Mouse (Mus musculus): ENCODE data around the gene Gse1. TPM values are rescaled to one million over a fixed set of nuclear protein-coding genes. Genes with fewer than 3 reads are reported as not detected.

The Gse1 gene
- polyA plus RNA-seq, 1 experiment from 2014 or later: 6.9 TPM

DNA sequence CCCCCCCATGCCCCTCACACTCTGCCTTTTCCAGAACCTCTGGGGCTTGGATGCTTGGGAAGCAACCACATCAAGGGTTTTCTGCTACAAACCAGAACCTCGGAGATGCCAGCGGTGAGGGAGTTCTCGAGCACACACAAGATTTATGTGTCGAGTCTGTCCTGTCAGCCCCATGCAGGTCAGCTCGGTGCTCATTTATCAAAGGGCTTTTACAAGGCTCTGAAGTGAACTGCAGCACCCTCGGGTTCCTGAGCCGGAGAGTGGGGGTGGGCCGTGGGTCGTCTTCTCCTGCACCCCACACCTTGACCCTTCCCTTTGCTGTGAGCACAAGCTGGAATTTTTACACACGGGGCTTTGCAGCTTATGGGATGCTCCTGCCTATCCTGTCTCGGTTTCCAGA is 5.7 kb upstream of the Gse1 start:
- no peaks in the 10 kb centered on the region for H3K9me3 ChIP-seq (replicated peaks; ENCODE audit: control insufficient read depth, low read length)
- no peaks in the 10 kb centered on the region for H3K27me3 ChIP-seq (ENCODE audit: control insufficient read depth, insufficient read depth, low read length)
- no peak overlapping the region for H3K4me2 ChIP-seq (ENCODE audit: low read depth, low read length)
- H3K36me3 ChIP-seq (ENCODE audit: control insufficient read depth, insufficient read depth, low read length): no peaks in the 10 kb centered on the region
- no peak overlapping the region for H3K27ac ChIP-seq (ENCODE audit: low read length)
- ATAC-seq (ENCODE audit: insufficient read depth, low FRiP score): no peak
- H3K9ac ChIP-seq (ENCODE audit: low read length): no peak overlapping the region
- H3K4me3 ChIP-seq (replicated peaks; ENCODE audit: low read length): no peak overlapping the region
- 38% methylated on average over 11 of the region's 11 CpGs for WGBS
- peaks cover 26% of the 10 kb centered on the region for H3K4me1 ChIP-seq (ENCODE audit: control insufficient read depth, insufficient read depth, low read length)

DNA sequence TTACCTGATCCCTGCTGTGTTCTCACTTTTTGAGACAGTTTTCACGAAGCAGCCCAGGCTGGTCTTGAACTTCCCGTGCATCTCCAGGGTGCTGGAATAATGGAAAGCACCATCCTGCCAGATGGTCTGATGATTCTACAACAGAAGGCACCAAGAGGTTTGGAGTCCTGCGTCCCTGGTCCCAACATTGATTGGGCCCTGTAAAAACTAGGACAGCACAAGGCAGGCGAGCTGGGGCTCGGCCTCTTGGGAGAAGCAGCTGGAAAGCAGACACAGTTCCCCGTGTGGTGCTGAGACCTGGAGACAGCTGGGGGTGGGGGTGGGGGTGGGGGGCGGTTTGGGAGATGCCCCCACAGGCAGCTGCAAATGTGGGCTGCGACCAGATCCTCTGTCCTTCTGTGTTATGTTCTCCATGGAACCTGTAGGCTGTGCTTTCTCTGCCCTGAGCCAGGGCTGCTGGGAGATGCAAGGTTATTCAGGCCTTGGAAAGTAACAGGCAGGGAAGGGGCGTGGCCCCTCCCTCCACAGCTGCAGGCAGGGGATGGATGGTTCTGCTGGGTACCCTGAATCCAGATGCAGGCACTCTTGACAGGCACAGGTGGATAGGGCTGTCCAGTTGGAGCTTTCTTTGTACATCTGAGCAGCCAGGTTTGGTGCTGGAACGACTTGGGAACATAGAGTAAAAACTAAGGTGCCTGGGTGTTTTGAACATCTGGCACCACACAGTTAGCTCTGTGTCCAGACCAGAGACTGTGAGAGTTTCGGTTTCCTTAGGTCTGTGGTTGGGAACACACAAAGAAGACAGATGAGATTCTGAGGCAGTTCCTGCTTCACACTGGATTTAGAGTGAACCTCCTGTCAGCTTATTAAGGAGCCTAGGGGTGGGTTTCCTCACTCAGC is 3.5 kb upstream of the Gse1 start:
- 48% methylated on average over 11 of the region's 11 CpGs for WGBS
- peaks cover 34% of the 10 kb centered on the region for H3K4me1 ChIP-seq (ENCODE audit: control insufficient read depth, insufficient read depth, low read length)
- 0 out of 2 replicates have a peak overlapping the region, but pooled peaks have one; percentile 23 for H3K9ac ChIP-seq (ENCODE audit: low read length)
- H3K27me3 ChIP-seq (ENCODE audit: control insufficient read depth, insufficient read depth, low read length): no peaks in the 10 kb centered on the region
- no peak overlapping the region for H3K4me2 ChIP-seq (ENCODE audit: low read depth, low read length)
- H3K9me3 ChIP-seq (replicated peaks; ENCODE audit: control insufficient read depth, low read length): no peaks in the 10 kb centered on the region
- ATAC-seq (ENCODE audit: insufficient read depth, low FRiP score): no peak
- H3K27ac ChIP-seq (ENCODE audit: low read length): peak overlapping the region; percentile 29; the same call in 1 of the 2 replicates
- no peak overlapping the region for H3K4me3 ChIP-seq (replicated peaks; ENCODE audit: low read length)
- H3K36me3 ChIP-seq (ENCODE audit: control insufficient read depth, insufficient read depth, low read length): no peaks in the 10 kb centered on the region

DNA sequence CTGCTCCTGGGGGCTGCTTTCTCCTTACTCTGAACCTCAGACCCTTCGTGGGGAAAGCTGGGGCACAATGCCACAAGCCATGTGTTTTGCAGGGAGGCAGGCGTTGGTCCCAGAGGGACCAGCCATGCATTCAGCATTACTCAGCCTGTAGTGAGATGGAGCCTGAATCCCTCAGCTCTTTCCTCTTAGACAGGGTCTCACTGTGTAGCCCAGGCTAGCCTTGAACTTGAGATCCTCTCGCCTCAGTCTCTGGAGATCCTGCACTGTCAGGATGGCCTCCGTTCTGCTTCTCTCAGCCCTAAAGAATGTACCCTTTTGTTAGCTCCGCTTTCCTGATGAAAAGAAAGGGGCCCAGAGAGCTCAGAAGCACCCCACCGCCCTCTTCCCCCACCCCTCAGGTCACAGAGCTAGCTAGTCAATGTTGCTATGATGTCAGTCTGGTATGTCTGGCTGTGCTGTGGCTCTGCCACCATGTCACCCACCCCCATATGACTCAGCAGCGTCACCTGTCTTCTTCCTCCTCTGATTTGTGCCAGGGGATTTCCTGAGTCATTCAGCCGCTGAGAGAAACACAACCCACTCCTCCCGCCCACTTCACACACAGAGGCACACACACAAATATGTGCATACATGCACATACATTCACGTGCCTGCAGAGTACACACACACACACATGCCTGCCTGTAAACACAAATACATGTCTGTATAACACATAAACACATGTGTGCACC is 2.7 kb upstream of the Gse1 start:
- no peak for ATAC-seq (ENCODE audit: insufficient read depth, low FRiP score)
- H3K4me2 ChIP-seq (ENCODE audit: low read depth, low read length): no peak overlapping the region
- no peaks in the 10 kb centered on the region for H3K36me3 ChIP-seq (ENCODE audit: control insufficient read depth, insufficient read depth, low read length)
- no peaks in the 10 kb centered on the region for H3K27me3 ChIP-seq (ENCODE audit: control insufficient read depth, insufficient read depth, low read length)
- H3K4me1 ChIP-seq (ENCODE audit: control insufficient read depth, insufficient read depth, low read length): peaks cover 40% of the 10 kb centered on the region
- WGBS: 48% methylated on average over 10 of the region's 10 CpGs
- 0 out of 2 replicates have a peak overlapping the region, but pooled peaks have one; percentile 23 for H3K9ac ChIP-seq (ENCODE audit: low read length)
- H3K27ac ChIP-seq (ENCODE audit: low read length): peak overlapping the region; percentile 29; the same call in 1 of the 2 replicates
- H3K9me3 ChIP-seq (replicated peaks; ENCODE audit: control insufficient read depth, low read length): no peaks in the 10 kb centered on the region
- H3K4me3 ChIP-seq (replicated peaks; ENCODE audit: low read length): no peak overlapping the region

DNA sequence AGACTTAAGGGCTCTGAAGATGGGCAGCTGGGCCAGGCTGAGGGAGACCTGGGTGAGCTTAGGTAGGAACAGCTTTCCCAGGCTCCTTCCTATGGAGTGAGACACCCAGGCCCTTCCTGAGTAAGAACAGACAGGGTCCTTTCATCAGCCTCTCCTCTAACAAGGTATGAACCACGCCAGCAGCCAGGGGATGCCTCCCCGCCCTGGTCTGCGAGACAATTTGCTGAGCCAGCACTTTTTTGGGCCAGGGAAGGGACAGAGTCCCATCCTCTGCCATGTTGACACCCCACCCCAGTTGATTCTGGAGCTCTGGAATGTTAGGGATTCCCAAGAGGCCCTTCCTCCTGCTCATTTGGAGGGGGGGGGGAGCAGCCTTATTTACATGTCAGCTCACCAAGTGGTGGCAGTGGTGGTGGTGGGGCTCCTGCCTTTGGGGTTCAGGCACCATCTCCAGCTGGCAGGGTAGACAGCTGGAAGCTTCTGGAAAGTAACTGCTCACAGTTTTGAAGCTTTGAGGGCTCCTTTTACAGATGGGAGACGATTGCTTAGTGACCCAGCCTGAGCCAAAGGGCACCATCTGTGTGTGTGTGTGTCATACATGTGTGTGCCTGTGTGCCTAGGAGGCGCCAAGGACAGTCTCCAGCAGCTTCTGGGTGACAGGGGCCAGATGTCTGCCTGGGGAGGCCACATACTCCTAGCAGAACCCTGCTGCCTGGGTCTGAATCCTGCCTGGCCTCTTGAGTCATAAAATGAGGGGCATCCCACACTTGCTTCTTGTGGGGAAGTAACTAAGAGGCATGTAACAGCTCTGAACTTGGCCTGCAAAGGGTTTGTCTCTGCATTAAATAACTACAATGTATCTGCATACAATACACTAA is 1.3 kb upstream of the Gse1 start:
- WGBS: 44% methylated on average over 5 of the region's 5 CpGs
- Histone ChIP-seq H3K4me1 (ENCODE audit: control insufficient read depth, insufficient read depth, low read length) (peaks cover 54% of the 10 kb centered on the region), H3K27me3 (ENCODE audit: control insufficient read depth, insufficient read depth, low read length) (no peaks in the 10 kb centered on the region), H3K4me2 (ENCODE audit: low read depth, low read length) (peak overlapping the region; percentile 92), H3K9ac (ENCODE audit: low read length) (peak overlapping the region; percentile 4; the same call in 1 of the 2 replicates), H3K27ac (ENCODE audit: low read length) (peak overlapping the region; percentile 82), H3K36me3 (ENCODE audit: control insufficient read depth, insufficient read depth, low read length) (no peaks in the 10 kb centered on the region), H3K9me3 (replicated peaks; ENCODE audit: control insufficient read depth, low read length) (no peaks in the 10 kb centered on the region), H3K4me3 (replicated peaks; ENCODE audit: low read length) (peak overlapping the region; percentile 63; the same call in 1 of the 2 replicates)
- no peak for ATAC-seq (ENCODE audit: insufficient read depth, low FRiP score)

DNA sequence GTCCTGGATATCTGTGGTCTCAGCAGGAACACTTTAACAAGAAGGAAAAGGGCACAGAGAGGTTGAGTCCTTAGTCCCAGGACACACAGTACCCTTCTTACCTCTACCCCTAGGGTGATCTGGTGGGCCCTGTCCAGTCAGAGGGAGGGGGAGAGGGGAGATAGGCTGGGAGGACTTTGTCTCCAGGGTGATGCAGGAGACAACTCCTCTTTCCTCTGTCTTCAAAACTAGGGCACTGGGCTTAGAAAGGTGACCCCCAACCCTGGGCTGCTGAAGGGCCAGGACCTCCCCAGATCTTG is 729 bp upstream of the Gse1 start:
- H3K27me3 ChIP-seq (ENCODE audit: control insufficient read depth, insufficient read depth, low read length): no peaks in the 10 kb centered on the region
- ATAC-seq (ENCODE audit: insufficient read depth, low FRiP score): no peak
- H3K4me3 ChIP-seq (replicated peaks; ENCODE audit: low read length): peak overlapping the region; percentile 63
- no peaks in the 10 kb centered on the region for H3K9me3 ChIP-seq (replicated peaks; ENCODE audit: control insufficient read depth, low read length)
- H3K36me3 ChIP-seq (ENCODE audit: control insufficient read depth, insufficient read depth, low read length): no peaks in the 10 kb centered on the region
- H3K9ac ChIP-seq (ENCODE audit: low read length): peak overlapping the region; percentile 69
- H3K4me2 ChIP-seq (ENCODE audit: low read depth, low read length): peak overlapping the region; percentile 92
- peaks cover 57% of the 10 kb centered on the region for H3K4me1 ChIP-seq (ENCODE audit: control insufficient read depth, insufficient read depth, low read length)
- peak overlapping the region; percentile 82 for H3K27ac ChIP-seq (ENCODE audit: low read length)

DNA sequence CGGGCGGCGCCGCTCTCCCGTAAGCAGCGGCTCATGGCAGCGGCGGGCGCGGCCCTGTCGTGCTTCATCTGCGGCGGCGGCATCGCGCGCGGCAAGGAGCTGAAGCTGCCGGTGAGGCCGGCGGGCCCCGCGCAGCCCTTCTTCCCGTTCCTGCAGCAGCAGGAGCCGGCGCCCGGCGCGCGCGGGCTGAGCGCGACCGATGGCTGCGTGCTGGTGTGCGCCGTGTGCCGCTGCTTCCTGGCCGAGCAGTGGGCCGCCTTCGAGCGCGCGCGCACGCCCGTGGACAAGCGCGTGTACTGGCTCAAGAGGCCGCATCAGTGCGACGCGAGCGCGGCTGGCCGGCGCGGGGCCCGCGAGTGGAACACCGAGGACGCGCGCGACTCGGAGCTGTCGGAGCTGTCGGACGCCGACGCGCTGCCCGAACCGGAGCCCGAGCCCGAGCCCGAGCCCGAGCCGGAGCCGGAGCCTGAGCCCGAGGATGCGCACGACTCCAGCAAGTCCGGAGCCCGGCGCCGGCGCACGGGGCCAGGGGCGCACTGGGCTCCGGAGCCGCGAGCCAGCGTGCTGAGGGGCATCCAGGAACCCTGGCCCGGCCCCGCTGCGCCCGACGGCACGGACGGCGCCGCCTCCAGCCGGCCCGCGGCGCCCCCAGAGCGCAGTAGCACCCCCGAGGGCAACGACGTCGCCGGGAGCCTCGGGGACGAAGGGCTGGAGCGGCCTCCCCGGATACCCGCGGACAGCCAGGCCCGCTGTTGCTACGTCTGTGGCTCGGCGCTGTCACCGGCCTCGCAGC is 721 bp downstream of the Gse1 start:
- H3K4me3 ChIP-seq (replicated peaks; ENCODE audit: low read length): peak overlapping the region; percentile 63
- no peaks in the 10 kb centered on the region for H3K9me3 ChIP-seq (replicated peaks; ENCODE audit: control insufficient read depth, low read length)
- H3K4me2 ChIP-seq (ENCODE audit: low read depth, low read length): peak overlapping the region; percentile 92
- no peaks in the 10 kb centered on the region for H3K36me3 ChIP-seq (ENCODE audit: control insufficient read depth, insufficient read depth, low read length)
- under 1% methylated on average over 121 of the region's 125 CpGs for WGBS
- no peaks in the 10 kb centered on the region for H3K27me3 ChIP-seq (ENCODE audit: control insufficient read depth, insufficient read depth, low read length)
- H3K9ac ChIP-seq (ENCODE audit: low read length): peak overlapping the region; percentile 78
- peaks cover 69% of the 10 kb centered on the region for H3K4me1 ChIP-seq (ENCODE audit: control insufficient read depth, insufficient read depth, low read length)
- ATAC-seq (ENCODE audit: insufficient read depth, low FRiP score): no peak; the same call in 1 of the 2 replicates
- H3K27ac ChIP-seq (ENCODE audit: low read length): peak overlapping the region; percentile 40; the same call in 1 of the 2 replicates

DNA sequence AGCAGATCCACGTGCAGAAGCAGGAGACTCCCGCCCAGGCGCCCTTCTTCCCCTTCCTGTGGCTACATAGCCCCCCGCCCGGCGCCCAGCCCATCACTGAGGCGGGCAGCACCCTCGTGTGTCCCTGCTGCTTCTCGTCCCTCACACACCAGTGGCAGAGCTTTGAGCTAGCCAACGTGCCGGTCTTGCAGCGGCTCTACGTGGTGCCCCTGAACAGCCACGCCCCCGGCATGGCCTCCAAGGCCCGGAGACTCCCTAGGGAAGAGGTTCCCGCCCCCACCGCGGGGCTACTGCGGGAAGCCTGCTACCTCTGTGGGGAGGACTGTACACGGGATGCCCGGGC is 1.3 kb downstream of the Gse1 start:
- under 1% methylated on average over 22 of the region's 22 CpGs for WGBS
- H3K4me2 ChIP-seq (ENCODE audit: low read depth, low read length): peak overlapping the region; percentile 92
- H3K27me3 ChIP-seq (ENCODE audit: control insufficient read depth, insufficient read depth, low read length): no peaks in the 10 kb centered on the region
- H3K4me3 ChIP-seq (replicated peaks; ENCODE audit: low read length): peak overlapping the region; percentile 63
- H3K4me1 ChIP-seq (ENCODE audit: control insufficient read depth, insufficient read depth, low read length): peaks cover 73% of the 10 kb centered on the region
- H3K27ac ChIP-seq (ENCODE audit: low read length): no peak overlapping the region
- H3K9me3 ChIP-seq (replicated peaks; ENCODE audit: control insufficient read depth, low read length): no peaks in the 10 kb centered on the region
- H3K9ac ChIP-seq (ENCODE audit: low read length): peak overlapping the region; percentile 78
- H3K36me3 ChIP-seq (ENCODE audit: control insufficient read depth, insufficient read depth, low read length): no peaks in the 10 kb centered on the region
- no peak for ATAC-seq (ENCODE audit: insufficient read depth, low FRiP score)

DNA sequence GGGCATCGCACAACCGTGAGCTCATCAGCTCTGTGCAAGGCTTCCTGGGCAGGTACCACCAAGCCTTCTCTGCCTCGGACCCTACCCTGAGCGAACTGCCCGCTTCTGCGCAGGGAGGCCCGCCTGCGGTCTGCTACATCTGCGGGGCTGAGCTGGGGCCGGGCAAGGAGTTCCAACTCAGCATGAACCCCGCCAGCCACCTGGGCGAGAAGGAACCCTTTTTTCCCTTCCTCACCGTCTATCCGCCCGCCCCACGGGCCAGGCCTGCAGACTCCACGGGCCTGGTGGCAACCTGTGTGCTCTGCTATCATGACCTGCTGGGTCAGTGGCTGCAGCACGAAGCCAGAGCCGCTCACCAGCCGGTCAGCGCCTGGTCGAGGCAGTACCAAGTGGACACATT is 1.8 kb downstream of the Gse1 start:
- whole genome bisulfite sequencing: 16% methylated on average over 22 of the region's 22 CpGs
- H3K4me1 ChIP-seq (ENCODE audit: control insufficient read depth, insufficient read depth, low read length): peaks cover 73% of the 10 kb centered on the region
- H3K9ac ChIP-seq (ENCODE audit: low read length): peak overlapping the region; percentile 78

More for the DNA sequence above, 1.8 kb downstream of the Gse1 start:
- H3K4me2 ChIP-seq (ENCODE audit: low read depth, low read length): peak overlapping the region; percentile 92
- no peak overlapping the region for H3K27ac ChIP-seq (ENCODE audit: low read length)
- peak overlapping the region; percentile 63 for H3K4me3 ChIP-seq (replicated peaks; ENCODE audit: low read length)
- no peak for ATAC-seq (ENCODE audit: insufficient read depth, low FRiP score)
- H3K36me3 ChIP-seq (ENCODE audit: control insufficient read depth, insufficient read depth, low read length): no peaks in the 10 kb centered on the region
- no peaks in the 10 kb centered on the region for H3K27me3 ChIP-seq (ENCODE audit: control insufficient read depth, insufficient read depth, low read length)
- no peaks in the 10 kb centered on the region for H3K9me3 ChIP-seq (replicated peaks; ENCODE audit: control insufficient read depth, low read length)

All from stomach, embryonic 16.5 days (tissue).